Mouse (Mus musculus) c-Kit-positive CD71-positive TER-119-negative erythroid progenitor cells, embryonic 14.5 days (primary cell): ENCODE measurements around the gene Tomm7.
"Not testable (repeated sequence)": the region's sequence is repeated elsewhere in the genome, so short reads cannot be mapped to it uniquely, and the experiment has no call there.

Experiments
- DNase-seq: peaks from one replicate; pipeline ENCODE4 v3.0.0-alpha.2; 2013; ENCODE audit warnings: low read depth

Gene Tomm7

GRCm38 (mm10) chr5:23843674-23844530, at the start of gene Tomm7:
Tomm7 (minus strand) TSS chr5:23844161.
- DNase-seq, result peak; percentile 92

GRCm38 (mm10) chr5:23893156-23893863, 49.3 kb upstream of the Tomm7 start:
- DNase-seq, result no peak

- DNase-seq, result peak; percentile 52
Observed at GRCm38 (mm10) chr5:23890734-23891133, 46.8 kb upstream of the Tomm7 start.

- DNase-seq, result no peak
Observed at GRCm38 (mm10) chr5:23889461-23889860, 45.5 kb upstream of the Tomm7 start.

- no peak for DNase-seq
Observed at GRCm38 (mm10) chr5:23887111-23887510, 43.1 kb upstream of the Tomm7 start.

GRCm38 (mm10) chr5:23874457-23874856, 30.5 kb upstream of the Tomm7 start:
- DNase-seq, result no peak

GRCm38 (mm10) chr5:23872586-23872985, 28.6 kb upstream of the Tomm7 start:
- DNase-seq, result no peak

- not testable (repeated sequence) for DNase-seq
Observed at GRCm38 (mm10) chr5:23871323-23871722, 27.4 kb upstream of the Tomm7 start.

GRCm38 (mm10) chr5:23865941-23866340, 22.0 kb upstream of the Tomm7 start:
- DNase-seq, result no peak

- DNase-seq, result no peak
Observed at GRCm38 (mm10) chr5:23864054-23864965, 20.3 kb upstream of the Tomm7 start.

GRCm38 (mm10) chr5:23863166-23864053, 19.4 kb upstream of the Tomm7 start:
- DNase-seq, result no peak

- DNase-seq, result no peak
Observed at GRCm38 (mm10) chr5:23862291-23862690, 18.3 kb upstream of the Tomm7 start.

GRCm38 (mm10) chr5:23861721-23862120, 17.8 kb upstream of the Tomm7 start:
- DNase-seq, result no peak

- no peak for DNase-seq
Observed at GRCm38 (mm10) chr5:23859896-23860295, 15.9 kb upstream of the Tomm7 start.

GRCm38 (mm10) chr5:23859087-23859718, 15.2 kb upstream of the Tomm7 start:
- DNase-seq, result no peak

- DNase-seq, result no peak
Observed at GRCm38 (mm10) chr5:23858643-23859042, 14.7 kb upstream of the Tomm7 start.

GRCm38 (mm10) chr5:23858001-23858400, 14.0 kb upstream of the Tomm7 start:
- no peak for DNase-seq

GRCm38 (mm10) chr5:23857189-23857588, 13.2 kb upstream of the Tomm7 start:
- DNase-seq, result no peak

- DNase-seq, result no peak
Observed at GRCm38 (mm10) chr5:23856164-23856563, 12.2 kb upstream of the Tomm7 start.

- DNase-seq, result no peak
Observed at GRCm38 (mm10) chr5:23855484-23855883, 11.5 kb upstream of the Tomm7 start.

GRCm38 (mm10) chr5:23852916-23853315, 9.0 kb upstream of the Tomm7 start:
- not testable (repeated sequence) for DNase-seq
